Mouse (Mus musculus) embryonic facial prominence, embryonic 10.5 days (tissue): Measurements from ENCODE around the gene Olfr1192-ps1. TPM values are rescaled to one million over a fixed set of nuclear protein-coding genes. Genes with fewer than 3 reads are reported as not detected.
"Not testable (repeated sequence)": the region's sequence is repeated elsewhere in the genome, so short reads cannot be mapped to it uniquely, and the experiment has no call there.

Source experiments
- DNase-seq: peaks from one replicate; pipeline ENCODE4 v3.0.0-alpha.2; 2017; ENCODE audit warnings: low spot score
- H3K27ac ChIP-seq: fragments of 300-500 bp; sonication (generic); replicated peaks from 2 replicates; pipeline ENCODE4 v1.5.1; 2016; ENCODE audit warnings: mild to moderate bottlenecking
- H3K27me3 ChIP-seq: fragments of 300-500 bp; sonication (generic); replicated peaks from 2 replicates; pipeline ENCODE4 v1.6.1; 2016; ENCODE audit warnings: low read depth, mild to moderate bottlenecking; ENCODE audit not compliant: poor library complexity, severe bottlenecking
- H3K36me3 ChIP-seq: fragments of 300-500 bp; sonication (generic); replicated peaks from 2 replicates; pipeline ENCODE4 v1.6.1; 2016; ENCODE audit warnings: mild to moderate bottlenecking, moderate library complexity
- H3K4me1 ChIP-seq: fragments of 300-500 bp; sonication (generic); 2 replicates; pipeline ENCODE4 v1.6.1; 2016
- H3K4me3 ChIP-seq: fragments of 300-500 bp; sonication (generic); 2 replicates; pipeline ENCODE4 v1.5.1; 2016; ENCODE audit warnings: mild to moderate bottlenecking, moderate library complexity
- H3K9me3 ChIP-seq: fragments of 300-500 bp; sonication (generic); 2 replicates; pipeline ENCODE4 v1.6.1; 2016; ENCODE audit warnings: mild to moderate bottlenecking
- WGBS: fragments of 180-500 bp; shearing (Covaris S2); methylation state at CpG from one replicate; pipeline ENCODE4 v1.1.7; 2016; 5-methylcytosine and 5-hydroxymethylcytosine counted together
- polyA plus RNA-seq: library from polyadenylated mRNA; unstranded; fragments of >200 nt; fragmentation: Nextera tagmentation; extraction: Ambion mirVana; gene quantifications from 2 replicates; pipeline ENCODE4 v1.2.1, GENCODE M21; 2016

The Olfr1192-ps1 gene
- polyA plus RNA-seq, result not detected in 2 replicates

GRCm38 (mm10) chr2:88648209-88648608, at the start of gene Olfr1192-ps1:
Gene Olfr1192-ps1 (plus strand): TSS chr2:88648509.
- DNase-seq, result no peak
- no peak within 1 kb of the TSS for H3K4me3 ChIP-seq
- H3K36me3 ChIP-seq, result no peaks in the 10 kb centered on the region
- H3K4me1 ChIP-seq, result no peaks in the 10 kb centered on the region
- H3K27ac ChIP-seq, result no peak within 1 kb of the TSS
- H3K27me3 ChIP-seq, result no peaks in the 10 kb centered on the region
- 44% methylated on average over 1 of the region's 1 CpGs for WGBS
- H3K9me3 ChIP-seq, result no peaks in the 10 kb centered on the region

GRCm38 (mm10) chr2:88640242-88640641, 8.1 kb upstream of the Olfr1192-ps1 start, which contains the start of gene Olfr1191-ps1:
Gene Olfr1191-ps1 (plus strand): TSS chr2:88640542.
- 86% methylated on average over 1 of the region's 1 CpGs for WGBS
- H3K4me3 ChIP-seq, H3K27me3 ChIP-seq, H3K4me1 ChIP-seq, DNase-seq, H3K9me3 ChIP-seq, H3K36me3 ChIP-seq, H3K27ac ChIP-seq: not testable (repeated sequence)

- DNase-seq, H3K4me3 ChIP-seq, H3K36me3 ChIP-seq, H3K9me3 ChIP-seq, H3K4me1 ChIP-seq, H3K27ac ChIP-seq, H3K27me3 ChIP-seq: not testable (repeated sequence)
These were observed 27.0 kb downstream of the Olfr1192-ps1 start, which contains the start of gene Olfr1193 for GRCm38 (mm10) chr2:88675328-88675727. Gene Olfr1193 (plus strand): TSS chr2:88675628.

GRCm38 (mm10) chr2:88689087-88689486, 40.8 kb downstream of the Olfr1192-ps1 start, which contains the start of gene Olfr1195:
Gene Olfr1195 (minus strand): TSS chr2:88689187.
- DNase-seq, result no peak

GRCm38 (mm10) chr2:88704497-88704896, 56.2 kb downstream of the Olfr1192-ps1 start, which contains the start of gene Olfr1196:
Gene Olfr1196 (minus strand): TSS chr2:88704597.
- no peaks in the 10 kb centered on the region for H3K36me3 ChIP-seq
- DNase-seq, result no peak
- WGBS, result 87% methylated on average over 2 of the region's 2 CpGs
- no peak within 1 kb of the TSS for H3K27ac ChIP-seq
- no peak within 1 kb of the TSS for H3K4me3 ChIP-seq
- no peaks in the 10 kb centered on the region for H3K4me1 ChIP-seq
- no peaks in the 10 kb centered on the region for H3K27me3 ChIP-seq
- H3K9me3 ChIP-seq, result no peaks in the 10 kb centered on the region

More at GRCm38 (mm10) chr2:88689087-88689486, 40.8 kb downstream of the Olfr1192-ps1 start, which contains the start of gene Olfr1195:
- H3K4me1 ChIP-seq, result no peaks in the 10 kb centered on the region
- H3K27me3 ChIP-seq, result no peaks in the 10 kb centered on the region
- H3K27ac ChIP-seq, result no peak within 1 kb of the TSS
- no peaks in the 10 kb centered on the region for H3K36me3 ChIP-seq
- no peak within 1 kb of the TSS for H3K4me3 ChIP-seq
- no peaks in the 10 kb centered on the region for H3K9me3 ChIP-seq

Other genes with a start within 250 kb of the Olfr1192-ps1 start
- gene Olfr1179, start 242.1 kb upstream of the Olfr1192-ps1 start, polyA plus RNA-seq, result not detected in 2 replicates
- gene Olfr1180, start 229.4 kb upstream of the Olfr1192-ps1 start, polyA plus RNA-seq, result not detected in 2 replicates
- not detected in 2 replicates for gene Olfr1181, start 222.3 kb upstream of the Olfr1192-ps1 start, polyA plus RNA-seq
- not detected in 2 replicates for gene Gm13757, start 199.4 kb upstream of the Olfr1192-ps1 start, polyA plus RNA-seq
- not detected in 2 replicates for gene Olfr1183, start 193.6 kb upstream of the Olfr1192-ps1 start, polyA plus RNA-seq
- gene Olfr1184, start 164.9 kb upstream of the Olfr1192-ps1 start, polyA plus RNA-seq, result not detected in 2 replicates
- not detected in 2 replicates for gene Olfr1185-ps1, start 155.2 kb upstream of the Olfr1192-ps1 start, polyA plus RNA-seq
- not detected in 2 replicates for gene Olfr1186, start 130.0 kb upstream of the Olfr1192-ps1 start, polyA plus RNA-seq
- gene Olfr1188, start 91.6 kb upstream of the Olfr1192-ps1 start, polyA plus RNA-seq, result not detected in 2 replicates
- gene Olfr1189, start 62.1 kb upstream of the Olfr1192-ps1 start, polyA plus RNA-seq, result not detected in 2 replicates
- gene Olfr1191-ps1, start 8.0 kb upstream of the Olfr1192-ps1 start, polyA plus RNA-seq, result not detected in 2 replicates
- not detected in 2 replicates for gene Olfr1193, start 27.1 kb downstream of the Olfr1192-ps1 start, polyA plus RNA-seq
- not detected in 2 replicates for gene Olfr1195, start 40.7 kb downstream of the Olfr1192-ps1 start, polyA plus RNA-seq
- not detected in 2 replicates for gene Olfr1196, start 56.1 kb downstream of the Olfr1192-ps1 start, polyA plus RNA-seq
- not detected in 2 replicates for gene Olfr1197, start 83.9 kb downstream of the Olfr1192-ps1 start, polyA plus RNA-seq
- gene Olfr1198, start 102.9 kb downstream of the Olfr1192-ps1 start, polyA plus RNA-seq, result not detected in 2 replicates
- gene Olfr1199, start 112.0 kb downstream of the Olfr1192-ps1 start, polyA plus RNA-seq, result not detected in 2 replicates
- gene Olfr1200, start 122.0 kb downstream of the Olfr1192-ps1 start, polyA plus RNA-seq, result not detected in 2 replicates
- not detected in 2 replicates for gene Olfr1201, start 144.5 kb downstream of the Olfr1192-ps1 start, polyA plus RNA-seq
- 0.04 TPM in 1 of 2 replicates, not detected in the other for gene Olfr1202, start 166.0 kb downstream of the Olfr1192-ps1 start, polyA plus RNA-seq
- not detected in 2 replicates for gene Olfr1205, start 181.2 kb downstream of the Olfr1192-ps1 start, polyA plus RNA-seq
- gene Olfr1204, start 200.8 kb downstream of the Olfr1192-ps1 start, polyA plus RNA-seq, result not detected in 2 replicates
- not detected in 2 replicates for gene Olfr1206, start 214.7 kb downstream of the Olfr1192-ps1 start, polyA plus RNA-seq